Mouse (Mus musculus) CD4-positive, CD25-positive, alpha-beta regulatory T cell (primary cell): ENCODE measurements around the gene Armh4. TPM values are rescaled to one million over a fixed set of nuclear protein-coding genes. Genes with fewer than 3 reads are reported as not detected.

ENCODE experiments used
- polyA plus RNA-seq: library from polyadenylated mRNA; unstranded; fragments of 100-300 nt; shearing (Covaris generic); gene quantifications from one replicate; pipeline ENCODE4 v1.2.1, GENCODE M21; 2017

The Armh4 gene
- polyA plus RNA-seq, result not detected

GRCm38 (mm10) chr14:49782715-49783531 lies at the start of gene Armh4:
Armh4 (minus strand) TSS chr14:49783383.

Other genes starting within 250 kb of the Armh4 start
- not detected for gene Olfr722, start 118.6 kb upstream of the Armh4 start, polyA plus RNA-seq
- not detected for gene Olfr723, start 148.4 kb upstream of the Armh4 start, polyA plus RNA-seq
- gene Olfr724, start 179.9 kb upstream of the Armh4 start, polyA plus RNA-seq, result not detected